Mouse (Mus musculus) neural tube, embryonic 13.5 days (tissue): ENCODE results near the gene Lrsam1. TPM values are rescaled to one million over a fixed set of nuclear protein-coding genes. Genes with fewer than 3 reads are reported as not detected.

Experiments
- ATAC-seq: fragments of 200-750 bp; cut with Nextera tagmentation; 2 replicates; pipeline ENCODE4 v1.8.0; 2017; ENCODE audit warnings: low read depth, mild to moderate bottlenecking, moderate TSS enrichment, moderate library complexity
- H3K27ac ChIP-seq: fragments of 300-500 bp; sonication (generic); replicated peaks from 2 replicates; pipeline ENCODE4 v1.5.1; 2015; ENCODE audit warnings: moderate library complexity, mild to moderate bottlenecking, inconsistent platforms
- H3K27me3 ChIP-seq: fragments of 300-500 bp; sonication (generic); 2 replicates; pipeline ENCODE4 v1.6.1; 2015; ENCODE audit warnings: mild to moderate bottlenecking, inconsistent platforms
- H3K36me3 ChIP-seq: fragments of 300-500 bp; sonication (generic); 2 replicates; pipeline ENCODE4 v1.6.1; 2015; ENCODE audit warnings: mild to moderate bottlenecking, inconsistent platforms
- H3K4me1 ChIP-seq: fragments of 300-500 bp; sonication (generic); replicated peaks from 2 replicates; pipeline ENCODE4 v1.6.1; 2015; ENCODE audit warnings: inconsistent platforms
- H3K4me2 ChIP-seq: fragments of 300-500 bp; sonication (generic); 2 replicates; pipeline ENCODE4 v1.6.1; 2015; ENCODE audit warnings: inconsistent platforms, mild to moderate bottlenecking, moderate library complexity
- H3K4me3 ChIP-seq: fragments of 300-500 bp; sonication (generic); 2 replicates; pipeline ENCODE4 v1.5.1; 2015; ENCODE audit warnings: mild to moderate bottlenecking, inconsistent platforms
- H3K9ac ChIP-seq: fragments of 300-500 bp; sonication (generic); 2 replicates; pipeline ENCODE4 v1.6.1; 2015; ENCODE audit warnings: moderate library complexity, mild to moderate bottlenecking, inconsistent platforms
- H3K9me3 ChIP-seq: fragments of 300-500 bp; sonication (generic); 2 replicates; pipeline ENCODE4 v1.6.1; 2016; ENCODE audit warnings: inconsistent platforms
- WGBS: fragments of 180-500 bp; shearing (Covaris S2); methylation state at CpG from one replicate; pipeline ENCODE4 v1.1.7; 2015; 5-methylcytosine and 5-hydroxymethylcytosine counted together
- polyA plus RNA-seq: library from polyadenylated mRNA; unstranded; fragments of >200 nt; fragmentation: Nextera tagmentation; extraction: Ambion mirVana; gene quantifications from 2 replicates; pipeline ENCODE4 v1.2.1, GENCODE M21; 2015

Lrsam1 gene
- polyA plus RNA-seq, 1 experiment from 2014 or later: 27.3 TPM

- WGBS: 12% methylated on average over 13 of the region's 13 CpGs
- Histone ChIP-seq H3K36me3 (peaks cover 26% of the 10 kb centered on the region), H3K9ac (peak overlapping the region; percentile 76), H3K4me2 (peak overlapping the region; percentile 87), H3K27ac (peak overlapping the region; percentile 94), H3K9me3 (no peaks in the 10 kb centered on the region), H3K4me1 (peaks cover 61% of the 10 kb centered on the region), H3K4me3 (peak overlapping the region; percentile 59), H3K27me3 (no peaks in the 10 kb centered on the region)
- ATAC-seq: no peak; the same call in 1 of the 2 replicates
Observed at GRCm38 (mm10) chr2:32966184-32966688, 4.8 kb upstream of the Lrsam1 start.

DNA sequence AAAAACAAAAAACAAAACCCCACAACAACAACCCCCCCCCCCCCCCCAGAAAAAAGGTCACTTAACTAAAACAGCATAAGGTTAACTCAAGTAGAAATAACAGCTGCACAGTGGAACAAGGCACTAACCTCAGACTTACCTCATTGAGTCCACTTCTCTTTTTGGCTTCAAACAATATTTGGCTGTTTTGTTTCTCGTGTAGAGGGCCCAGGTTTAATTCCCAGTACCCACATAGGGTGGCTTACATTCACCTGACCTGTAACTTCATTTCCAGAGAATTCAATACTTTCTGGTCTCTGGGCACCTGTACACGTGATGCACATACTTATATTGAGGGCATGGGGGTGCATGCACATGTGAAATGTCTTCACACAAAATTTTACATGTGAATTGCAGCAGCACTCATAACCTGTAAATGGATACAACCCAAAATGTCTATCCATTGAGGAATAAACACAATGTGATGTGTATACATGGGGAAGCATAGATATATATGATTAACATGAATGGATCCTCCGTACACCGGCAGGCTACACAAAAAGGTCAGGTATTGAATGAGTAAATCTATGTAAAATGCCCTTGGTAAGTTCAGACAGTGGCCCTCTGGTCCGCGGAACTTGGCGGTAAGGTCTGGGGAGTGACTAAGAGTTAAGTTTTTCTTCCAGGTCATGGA, 4.2 kb upstream of the Lrsam1 start:
- no peaks in the 10 kb centered on the region for H3K27me3 ChIP-seq
- no peaks in the 10 kb centered on the region for H3K9me3 ChIP-seq
- ATAC-seq: no peak
- H3K4me2 ChIP-seq: peak overlapping the region; percentile 87
- no peak overlapping the region for H3K27ac ChIP-seq
- H3K36me3 ChIP-seq: peaks cover 26% of the 10 kb centered on the region
- H3K9ac ChIP-seq: no peak overlapping the region
- peaks cover 60% of the 10 kb centered on the region for H3K4me1 ChIP-seq
- H3K4me3 ChIP-seq: no peak overlapping the region; the same call in 1 of the 2 replicates
- 16% methylated on average over 7 of the region's 7 CpGs for WGBS

GRCm38 (mm10) chr2:32964659-32965457, 3.4 kb upstream of the Lrsam1 start:
- H3K36me3 ChIP-seq: peaks cover 26% of the 10 kb centered on the region
- WGBS: 29% methylated on average over 10 of the region's 10 CpGs
- no peak overlapping the region for H3K4me3 ChIP-seq
- H3K9me3 ChIP-seq: no peaks in the 10 kb centered on the region
- peaks cover 63% of the 10 kb centered on the region for H3K4me1 ChIP-seq
- no peak for ATAC-seq
- no peaks in the 10 kb centered on the region for H3K27me3 ChIP-seq
- no peak overlapping the region for H3K4me2 ChIP-seq
- H3K27ac ChIP-seq: no peak overlapping the region
- H3K9ac ChIP-seq: no peak overlapping the region

DNA sequence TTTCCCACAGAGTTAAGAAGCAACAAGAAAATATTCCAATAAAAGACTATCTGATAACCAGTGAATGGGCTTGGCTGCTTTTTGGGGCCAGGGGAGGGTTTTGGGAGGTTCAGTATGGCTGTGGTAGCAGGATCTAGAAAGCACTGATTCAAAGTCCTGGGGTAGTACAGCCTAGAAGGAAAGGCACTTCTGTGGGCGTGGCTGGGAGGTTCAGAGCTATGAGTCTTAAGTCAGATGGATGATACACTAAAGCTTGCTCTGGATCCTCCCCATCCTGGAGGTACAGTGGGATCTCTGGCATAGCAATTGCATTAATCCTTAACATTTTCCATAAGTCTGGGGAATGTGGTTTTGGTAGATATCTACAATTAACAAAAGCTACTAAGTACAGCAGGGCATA, 2.6 kb upstream of the Lrsam1 start:
- 70% methylated on average over 1 of the region's 1 CpGs for WGBS
- H3K4me1 ChIP-seq: peaks cover 63% of the 10 kb centered on the region
- no peaks in the 10 kb centered on the region for H3K9me3 ChIP-seq
- no peak overlapping the region for H3K4me2 ChIP-seq
- peaks cover 26% of the 10 kb centered on the region for H3K36me3 ChIP-seq
- no peak overlapping the region for H3K4me3 ChIP-seq
- ATAC-seq: no peak
- no peak overlapping the region for H3K27ac ChIP-seq
- no peaks in the 10 kb centered on the region for H3K27me3 ChIP-seq
- H3K9ac ChIP-seq: peak overlapping the region; percentile 95; the same call in 1 of the 2 replicates

DNA sequence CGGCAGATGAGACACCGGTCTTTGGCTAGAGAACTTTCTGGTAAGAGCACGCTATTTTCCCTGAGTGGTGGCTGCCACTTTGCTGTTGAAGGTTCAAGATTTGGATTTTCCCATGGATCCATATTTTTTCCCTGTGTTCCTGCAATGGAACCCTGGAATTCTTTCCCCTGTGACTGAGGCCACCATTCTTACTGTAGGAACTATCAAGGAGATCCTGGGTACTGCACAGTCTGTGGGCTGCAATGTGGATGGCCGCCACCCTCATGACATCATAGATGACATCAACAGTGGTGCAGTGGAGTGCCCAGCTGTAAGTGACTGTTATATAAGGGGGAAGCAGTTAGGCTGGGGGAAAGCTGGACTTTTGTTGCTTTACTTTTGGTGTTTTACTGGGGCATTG, 2.1 kb upstream of the Lrsam1 start:
- H3K9ac ChIP-seq: peak overlapping the region; percentile 95
- peaks cover 63% of the 10 kb centered on the region for H3K4me1 ChIP-seq
- peak overlapping the region; percentile 98 for H3K4me2 ChIP-seq
- no peaks in the 10 kb centered on the region for H3K27me3 ChIP-seq
- ATAC-seq: no peak
- H3K27ac ChIP-seq: no peak overlapping the region
- H3K4me3 ChIP-seq: peak overlapping the region; percentile 81; the same call in 1 of the 2 replicates
- 79% methylated on average over 4 of the region's 4 CpGs for WGBS
- H3K36me3 ChIP-seq: peaks cover 26% of the 10 kb centered on the region
- no peaks in the 10 kb centered on the region for H3K9me3 ChIP-seq

DNA sequence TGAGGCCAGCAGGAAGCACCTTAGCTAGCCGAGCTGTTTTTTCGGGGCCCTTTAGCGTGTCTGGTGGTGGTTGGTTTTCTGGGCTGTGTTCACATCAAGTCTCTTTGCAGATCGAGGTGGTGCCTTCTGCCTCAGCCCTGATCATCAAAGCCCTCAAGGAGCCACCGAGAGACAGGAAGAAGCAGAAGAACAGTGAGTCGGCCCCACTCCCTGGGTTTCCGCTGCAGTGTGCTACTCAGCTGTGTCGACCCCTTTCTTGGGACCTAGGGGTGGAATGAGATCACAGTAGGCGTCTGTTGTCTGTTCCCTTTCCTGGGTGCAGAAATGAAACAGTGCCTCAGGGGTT, 1.4 kb upstream of the Lrsam1 start:
- peak overlapping the region; percentile 81 for H3K4me3 ChIP-seq
- H3K27ac ChIP-seq: no peak overlapping the region
- WGBS: 11% methylated on average over 9 of the region's 9 CpGs
- no peaks in the 10 kb centered on the region for H3K9me3 ChIP-seq
- ATAC-seq: no peak
- H3K4me1 ChIP-seq: peaks cover 57% of the 10 kb centered on the region
- H3K9ac ChIP-seq: peak overlapping the region; percentile 95
- no peaks in the 10 kb centered on the region for H3K27me3 ChIP-seq
- H3K36me3 ChIP-seq: peaks cover 27% of the 10 kb centered on the region
- H3K4me2 ChIP-seq: peak overlapping the region; percentile 98

DNA sequence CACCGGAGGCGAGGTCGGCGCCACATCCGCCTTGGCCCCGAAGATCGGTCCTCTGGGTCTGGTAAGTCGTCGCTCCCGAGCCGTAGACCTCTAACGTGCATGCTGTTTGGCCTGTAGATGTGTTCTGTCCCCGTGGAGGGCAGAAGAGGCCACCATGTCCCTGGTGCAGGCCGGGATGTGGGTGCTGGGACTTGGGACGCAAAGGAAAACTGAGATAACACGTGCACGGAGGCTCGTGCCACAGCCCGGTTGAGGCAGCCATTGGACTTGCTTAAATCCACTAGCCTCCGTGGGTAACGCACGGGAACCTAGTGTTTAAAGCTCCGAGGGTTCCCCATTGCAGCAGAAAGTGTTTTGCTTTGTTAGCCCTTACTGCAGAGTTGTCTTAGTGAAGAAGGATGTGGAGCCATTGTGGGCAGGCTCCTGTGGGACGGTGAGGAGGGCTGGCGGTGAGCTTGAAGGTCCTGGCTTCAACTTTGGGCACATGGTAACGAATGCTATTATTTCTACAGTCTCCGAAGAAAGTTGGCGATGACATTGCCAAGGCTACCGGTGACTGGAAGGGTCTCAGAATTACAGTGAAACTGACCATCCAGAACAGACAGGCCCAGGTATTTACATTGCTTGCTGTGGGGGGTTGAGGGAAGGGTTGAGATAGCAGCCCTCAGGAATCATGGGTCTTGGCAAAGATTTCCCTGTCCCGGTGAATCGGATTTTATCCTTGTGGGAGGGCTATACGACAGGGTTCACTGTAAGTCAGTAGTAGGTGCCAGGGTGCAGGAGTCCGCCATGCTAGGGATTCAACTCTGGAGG, 854 bp upstream of the Lrsam1 start:
- Histone ChIP-seq H3K4me1 (peaks cover 51% of the 10 kb centered on the region), H3K27me3 (no peaks in the 10 kb centered on the region), H3K9me3 (no peaks in the 10 kb centered on the region), H3K4me3 (peak overlapping the region; percentile 81), H3K27ac (peak overlapping the region; percentile 81), H3K4me2 (peak overlapping the region; percentile 98), H3K36me3 (peaks cover 32% of the 10 kb centered on the region), H3K9ac (peak overlapping the region; percentile 95)
- ATAC-seq: 0 out of 2 replicates have a peak, but pooled peaks have one; percentile 4
- under 1% methylated on average over 33 of the region's 33 CpGs for WGBS

- no peak overlapping the region for H3K27ac ChIP-seq
- H3K4me3 ChIP-seq: peak overlapping the region; percentile 81
- H3K27me3 ChIP-seq: no peaks in the 10 kb centered on the region
- H3K36me3 ChIP-seq: peaks cover 52% of the 10 kb centered on the region
- no peak for ATAC-seq
- H3K9ac ChIP-seq: peak overlapping the region; percentile 95
- H3K4me1 ChIP-seq: peaks cover 38% of the 10 kb centered on the region
- no peaks in the 10 kb centered on the region for H3K9me3 ChIP-seq
- peak overlapping the region; percentile 98 for H3K4me2 ChIP-seq
- 91% methylated on average over 4 of the region's 4 CpGs for WGBS
Observed at GRCm38 (mm10) chr2:32960273-32960672, 1.1 kb downstream of the Lrsam1 start.

DNA sequence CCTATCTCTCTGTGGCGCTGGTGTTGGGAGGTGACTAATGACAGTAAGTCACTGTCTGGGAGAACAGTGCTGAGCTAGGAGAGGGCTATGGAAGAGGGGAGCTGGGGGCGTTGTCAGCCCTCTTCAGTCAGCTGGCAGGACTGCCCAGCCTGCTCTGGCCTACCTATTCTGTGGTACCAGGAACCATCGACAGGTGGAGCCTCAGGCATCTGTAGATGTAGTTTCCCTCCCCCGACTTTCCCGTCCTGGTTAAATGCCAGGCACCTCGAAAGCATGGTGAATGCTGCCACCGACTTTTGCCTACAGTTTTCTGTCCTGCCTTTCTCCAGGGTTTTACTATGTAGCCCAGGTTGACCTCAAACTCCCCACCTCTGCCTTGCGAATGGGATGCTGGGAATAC, 4.1 kb downstream of the Lrsam1 start:
- ATAC-seq: no peak
- Histone ChIP-seq H3K27ac (no peak overlapping the region), H3K4me2 (no peak overlapping the region), H3K9ac (no peak overlapping the region), H3K36me3 (peaks cover 53% of the 10 kb centered on the region), H3K4me1 (peaks cover 16% of the 10 kb centered on the region), H3K9me3 (no peaks in the 10 kb centered on the region), H3K27me3 (no peaks in the 10 kb centered on the region), H3K4me3 (no peak overlapping the region)
- WGBS: 58% methylated on average over 8 of the region's 8 CpGs

GRCm38 (mm10) chr2:32954581-32954980, 6.8 kb downstream of the Lrsam1 start:
- no peak overlapping the region for H3K4me3 ChIP-seq
- H3K9me3 ChIP-seq: no peaks in the 10 kb centered on the region
- H3K36me3 ChIP-seq: peaks cover 80% of the 10 kb centered on the region
- H3K27me3 ChIP-seq: no peaks in the 10 kb centered on the region
- no peaks in the 10 kb centered on the region for H3K4me1 ChIP-seq
- ATAC-seq: no peak
- no peak overlapping the region for H3K9ac ChIP-seq
- H3K27ac ChIP-seq: no peak overlapping the region
- H3K4me2 ChIP-seq: no peak overlapping the region
- WGBS: 89% methylated on average over 2 of the region's 2 CpGs

- 89% methylated on average over 11 of the region's 11 CpGs for WGBS
- H3K9ac ChIP-seq: no peak overlapping the region
- no peak overlapping the region for H3K4me2 ChIP-seq
- no peak overlapping the region for H3K4me3 ChIP-seq
- no peaks in the 10 kb centered on the region for H3K27me3 ChIP-seq
- peaks cover 99% of the 10 kb centered on the region for H3K36me3 ChIP-seq
- no peaks in the 10 kb centered on the region for H3K4me1 ChIP-seq
- ATAC-seq: no peak
- H3K27ac ChIP-seq: no peak overlapping the region
- H3K9me3 ChIP-seq: no peaks in the 10 kb centered on the region
Observed at GRCm38 (mm10) chr2:32947454-32947853, 14.0 kb downstream of the Lrsam1 start.

DNA sequence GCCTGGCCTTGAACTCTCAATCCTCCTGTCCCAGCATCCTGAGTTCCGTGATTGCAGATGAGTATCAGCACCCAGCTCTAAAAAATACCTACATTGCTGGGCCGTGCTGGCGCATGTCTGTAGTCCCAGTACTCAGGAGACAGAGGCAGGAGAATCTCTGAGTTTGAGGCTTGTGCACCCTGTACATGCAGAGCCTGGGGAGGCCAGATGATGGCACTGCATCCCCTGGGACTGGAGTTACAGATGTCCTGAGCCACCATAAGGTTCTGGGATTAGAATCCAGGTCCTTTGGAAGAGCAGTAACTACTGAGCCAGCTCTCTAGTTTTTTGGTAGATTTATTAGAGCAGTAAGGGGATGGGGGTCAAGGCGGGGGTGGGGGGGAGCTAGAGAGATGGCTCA, 20.9 kb downstream of the Lrsam1 start:
- Histone ChIP-seq H3K9me3 (no peaks in the 10 kb centered on the region), H3K9ac (no peak overlapping the region), H3K27ac (no peak overlapping the region), H3K4me1 (no peaks in the 10 kb centered on the region), H3K4me3 (no peak overlapping the region), H3K27me3 (no peaks in the 10 kb centered on the region), H3K4me2 (no peak overlapping the region), H3K36me3 (peaks cover 91% of the 10 kb centered on the region)
- no peak for ATAC-seq
- 93% methylated on average over 4 of the region's 4 CpGs for WGBS
